Mouse (Mus musculus) kidney, postnatal 14 days (tissue): ENCODE results near the gene Tmem229b.
"Not testable (repeated sequence)": the region's sequence is repeated elsewhere in the genome, so short reads cannot be mapped to it uniquely, and the experiment has no call there.

ENCODE experiments used
- DNase-seq: peaks from one replicate; pipeline ENCODE4 v3.0.0; 2022; ENCODE audit warnings: mixed read lengths

Gene Tmem229b

GRCm38 (mm10) chr12:78947161-78947560 is 60.3 kb downstream of the Tmem229b start:
- DNase-seq: no peak

DNA sequence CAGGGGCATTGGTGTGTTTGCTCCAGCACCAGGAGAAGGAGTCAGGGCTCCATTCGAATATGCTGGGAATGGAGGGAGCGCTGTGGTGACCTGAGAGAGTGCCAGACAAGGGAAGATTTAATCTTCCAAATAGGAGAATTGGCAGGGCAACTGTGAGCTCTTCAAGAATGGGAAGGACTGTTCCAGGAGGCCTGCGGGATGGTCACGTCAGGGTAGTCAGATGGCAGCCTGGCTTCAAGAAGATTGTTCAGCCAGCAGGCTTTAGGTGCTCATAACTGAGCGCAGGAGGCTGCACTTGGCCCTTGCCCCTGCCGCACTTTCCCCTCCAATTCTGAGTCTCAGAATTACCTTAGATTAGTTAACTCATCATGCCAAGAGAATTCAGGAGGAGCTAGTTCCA is 64.5 kb downstream of the Tmem229b start:
- no peak for DNase-seq

DNA sequence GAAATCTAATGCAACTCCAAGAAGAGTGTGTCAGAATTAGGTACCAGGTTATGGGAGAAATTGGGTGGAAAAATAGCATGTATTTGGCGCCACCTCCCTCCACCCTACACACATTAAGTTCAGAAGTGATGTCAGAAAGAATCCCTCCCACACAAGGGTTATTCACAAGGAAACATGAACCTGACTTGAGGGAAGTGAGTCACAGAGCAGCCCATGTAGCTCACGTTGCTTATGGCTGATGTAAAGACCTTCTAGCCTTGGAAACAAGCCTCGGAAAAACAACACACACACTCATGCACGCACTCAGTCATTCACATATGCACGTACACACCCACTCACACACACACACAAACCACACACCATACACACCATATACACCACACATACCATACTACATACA is 67.3 kb downstream of the Tmem229b start:
- DNase-seq: no peak

DNA sequence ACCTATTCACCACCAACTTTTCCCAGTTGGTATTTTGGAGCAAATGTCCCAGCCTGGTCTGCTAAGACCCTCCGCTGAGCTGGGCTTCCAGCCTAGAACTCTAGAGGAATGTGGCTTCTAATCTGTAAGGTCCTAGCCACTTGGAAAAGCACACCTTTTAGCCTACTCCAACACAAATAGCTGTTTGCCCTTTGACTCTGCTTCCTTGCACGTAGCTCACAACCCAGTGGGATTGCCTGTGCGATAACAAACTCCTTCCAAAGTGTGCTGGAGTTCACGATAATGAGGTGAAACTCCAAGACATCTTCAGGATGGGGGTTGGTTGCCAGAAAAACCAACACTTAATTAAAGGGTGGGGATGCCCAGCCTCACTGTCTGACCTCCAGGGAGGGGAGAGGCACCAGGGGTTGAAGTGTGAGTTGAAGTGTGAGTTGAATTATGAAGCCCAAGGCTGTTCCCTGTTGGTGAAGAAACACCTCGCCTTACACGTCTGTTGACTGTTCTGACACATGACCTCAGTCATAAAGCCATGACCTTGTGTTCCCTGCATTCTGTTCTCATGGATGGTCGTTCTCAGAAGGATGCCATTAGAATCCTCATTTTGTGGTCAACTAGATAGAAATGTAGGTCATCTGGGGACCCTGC is 67.9 kb downstream of the Tmem229b start:
- no peak for DNase-seq

GRCm38 (mm10) chr12:78936494-78936893 is 70.9 kb downstream of the Tmem229b start:
- no peak for DNase-seq

DNA sequence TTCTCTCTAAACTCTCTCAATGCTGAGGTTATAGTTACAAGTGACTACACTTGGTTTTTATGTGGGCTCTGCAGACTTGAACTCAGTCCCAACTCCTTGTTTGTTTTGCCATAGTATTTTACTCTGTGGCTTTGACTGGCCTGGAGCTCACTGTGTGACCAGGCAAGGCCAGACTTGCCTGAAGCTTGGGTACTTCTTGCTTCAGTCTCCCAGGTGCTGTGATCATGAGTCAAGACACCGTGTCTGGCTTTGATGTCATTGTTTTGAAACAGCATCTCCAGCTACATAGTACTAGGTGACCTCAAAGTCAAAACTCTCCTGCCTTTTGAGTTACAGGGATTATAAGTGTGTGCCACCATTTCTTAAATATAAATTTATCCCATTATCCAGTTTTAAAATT is 77.5 kb downstream of the Tmem229b start:
- no peak for DNase-seq

- DNase-seq: no peak
Observed at GRCm38 (mm10) chr12:78927287-78927686, 80.1 kb downstream of the Tmem229b start.

DNA sequence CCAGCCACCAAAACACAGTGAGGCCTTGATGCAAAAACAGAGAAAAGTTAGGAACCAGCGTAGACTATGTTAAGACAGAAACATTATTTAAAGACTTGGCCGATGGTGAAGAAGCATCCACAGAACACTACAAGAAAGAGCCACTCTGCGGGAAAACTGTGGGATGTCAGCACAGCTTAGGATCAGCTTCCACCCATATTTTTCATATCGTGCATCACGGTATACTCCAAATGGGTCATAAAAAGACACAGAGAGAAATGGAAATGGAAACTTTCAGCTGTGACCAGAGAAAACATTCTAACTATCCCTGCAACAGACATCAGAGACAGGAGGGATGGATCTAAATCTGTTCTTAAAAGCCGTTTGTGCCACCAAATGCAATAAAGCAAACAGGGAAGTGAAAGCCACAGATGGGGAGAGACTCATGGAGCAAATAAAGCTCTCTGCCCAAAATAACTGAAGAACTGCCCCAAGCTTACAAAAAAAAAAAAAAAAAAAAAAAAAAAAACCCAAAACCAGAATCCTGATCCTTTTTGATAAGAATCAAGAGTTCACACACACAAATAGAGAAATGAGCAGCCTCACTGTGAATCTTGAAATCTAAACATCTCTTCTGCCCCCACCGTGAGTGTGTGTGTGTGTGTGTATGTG is 83.8 kb downstream of the Tmem229b start:
- no peak for DNase-seq

DNA sequence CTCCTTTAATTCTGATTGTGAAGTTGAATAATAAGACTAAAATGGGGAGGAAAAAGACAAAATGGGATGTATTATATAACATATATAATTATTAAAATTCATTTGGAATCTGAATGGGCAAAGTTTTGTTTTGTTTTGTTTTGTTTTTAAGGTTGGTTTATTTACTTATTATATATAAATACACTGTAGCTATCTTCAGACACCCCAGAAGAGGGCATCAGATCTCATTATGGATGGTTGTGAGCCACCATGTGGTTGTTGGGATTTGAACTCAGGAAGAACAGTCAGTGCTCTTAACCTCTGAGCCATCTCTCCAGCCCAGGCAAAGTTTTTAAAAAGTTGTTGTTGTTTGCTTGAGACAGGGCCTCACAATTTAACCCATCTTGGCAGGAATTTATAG is 84.5 kb downstream of the Tmem229b start:
- DNase-seq: not testable (repeated sequence)

- peak; percentile 12 for DNase-seq
Observed at GRCm38 (mm10) chr12:78922058-78922457, 85.4 kb downstream of the Tmem229b start.

DNA sequence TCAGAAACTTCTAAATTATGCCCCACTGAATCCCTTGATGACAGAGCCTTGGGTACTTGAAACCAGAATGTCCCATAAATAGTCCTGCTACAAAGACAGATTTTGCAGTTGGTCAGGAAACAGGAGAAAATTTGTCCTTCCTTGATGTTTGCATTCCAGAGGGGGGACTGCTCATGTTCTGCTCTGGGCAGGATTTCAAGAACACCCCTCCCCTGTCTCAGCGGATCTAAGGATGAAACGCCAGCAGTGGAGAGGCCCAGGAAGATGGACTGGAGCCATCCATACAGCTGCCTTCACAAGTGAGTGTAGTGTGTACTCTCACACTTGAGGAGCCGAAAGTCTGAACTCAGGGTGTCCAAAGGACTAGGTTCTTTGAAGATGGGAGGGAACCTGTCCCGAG is 86.0 kb downstream of the Tmem229b start:
- peak; percentile 28 for DNase-seq

GRCm38 (mm10) chr12:78919079-78919712 is 88.2 kb downstream of the Tmem229b start:
- DNase-seq: peak; percentile 76

DNA sequence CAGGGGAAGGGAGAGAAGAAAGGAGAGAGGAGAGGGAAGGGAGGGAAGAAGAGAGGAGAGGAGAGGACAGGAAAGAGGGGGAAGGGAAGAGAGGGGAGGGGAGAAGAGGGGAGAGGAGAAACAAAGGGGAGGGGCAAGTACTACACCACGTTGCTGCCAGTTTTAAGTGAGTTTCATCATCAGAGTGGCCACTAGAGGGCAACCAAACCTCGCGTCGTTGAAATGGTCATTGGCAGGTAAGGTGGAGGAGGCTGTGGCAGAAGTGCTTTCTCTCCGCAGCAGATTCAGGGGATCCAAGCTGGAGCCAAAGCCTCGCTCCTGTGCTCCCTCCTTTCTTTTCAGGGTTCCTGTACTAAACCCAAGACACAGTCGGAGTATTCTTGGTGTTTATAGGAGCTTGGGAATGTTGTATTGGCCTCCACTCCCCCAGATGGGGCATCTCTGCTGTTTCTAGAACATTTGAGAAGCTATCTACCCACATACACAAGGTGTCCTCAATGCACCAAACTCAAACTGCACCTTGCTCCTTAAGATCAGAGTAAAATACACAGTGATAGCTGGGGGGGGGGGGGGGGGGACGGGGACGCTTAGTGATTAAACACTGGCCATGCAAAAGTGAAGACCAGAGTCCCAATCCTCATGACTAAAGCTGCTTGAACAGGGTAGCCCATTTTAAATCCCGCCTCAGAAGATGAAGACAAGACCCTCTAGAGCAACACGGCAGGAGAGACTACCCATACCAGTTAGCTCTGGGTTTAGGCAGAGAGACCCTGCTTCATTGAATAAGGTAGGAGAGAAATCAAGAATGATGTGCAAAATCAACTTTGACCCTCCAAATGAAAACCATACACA is 89.0 kb downstream of the Tmem229b start:
- peak; percentile 89 for DNase-seq

DNA sequence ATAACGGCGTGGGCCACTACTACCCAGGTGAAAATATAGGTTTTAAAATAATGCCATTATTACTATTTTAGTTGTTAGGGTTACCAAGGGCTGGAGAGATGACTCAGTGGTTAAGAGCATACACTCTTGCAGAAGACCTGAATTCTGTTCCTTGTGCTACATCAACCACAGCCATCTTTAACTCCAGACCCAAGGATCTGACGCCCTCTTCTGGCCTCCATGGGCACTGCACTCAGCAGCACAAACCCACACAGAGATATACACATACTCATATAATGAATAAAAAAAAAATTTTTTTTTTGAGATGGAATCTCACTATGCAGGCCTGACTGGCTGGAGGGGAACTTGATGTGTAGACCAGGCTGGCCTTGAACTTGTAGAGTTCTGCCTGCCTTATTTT is 91.1 kb downstream of the Tmem229b start:
- no peak for DNase-seq

DNA sequence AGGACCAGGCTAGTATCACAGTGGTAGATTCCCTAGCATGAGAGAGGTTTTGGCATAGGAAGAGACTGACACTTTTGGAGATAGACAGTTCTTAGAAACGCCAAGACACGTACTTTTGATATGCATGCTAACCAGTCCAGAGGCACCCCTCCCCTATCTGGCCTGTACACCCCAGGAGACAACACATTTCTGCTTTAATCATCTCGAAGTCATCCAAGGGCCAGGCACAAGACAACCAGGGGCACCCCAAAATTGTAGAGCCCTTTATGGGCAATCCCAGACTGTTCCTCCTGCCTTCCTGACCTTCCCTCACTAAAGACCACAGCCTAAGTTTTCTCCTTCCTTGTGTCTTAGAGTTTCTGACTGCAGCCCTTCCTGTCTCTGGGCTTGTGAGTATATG is 91.9 kb downstream of the Tmem229b start:
- DNase-seq: no peak

DNA sequence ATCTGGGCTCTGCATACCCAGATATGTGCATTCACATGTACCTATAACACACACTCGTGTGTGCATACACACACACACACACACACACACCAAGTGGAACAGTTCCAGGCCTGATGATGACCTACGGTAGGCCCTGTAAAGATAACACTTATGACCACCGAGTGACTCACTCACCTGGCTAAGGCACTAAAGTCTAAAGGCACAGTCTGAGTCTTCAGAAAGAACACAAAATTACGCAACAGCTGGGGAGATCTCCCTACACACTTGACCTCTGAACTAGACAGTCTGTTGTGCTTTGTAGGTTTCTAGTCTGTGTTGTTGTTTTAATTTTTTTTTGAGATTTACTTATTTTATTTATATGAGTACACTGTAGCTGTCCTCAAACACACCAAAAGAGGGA is 93.0 kb downstream of the Tmem229b start:
- DNase-seq: no peak
